Mouse (Mus musculus) intestine, embryonic 16.5 days (tissue): ENCODE results near the gene Mfap3l. TPM values are rescaled to one million over a fixed set of nuclear protein-coding genes. Genes with fewer than 3 reads are reported as not detected.

Source experiments
- ATAC-seq: fragments of 200-750 bp; cut with Nextera tagmentation; 2 replicates; pipeline ENCODE4 v1.8.0; 2017; ENCODE audit warnings: moderate TSS enrichment, moderate library complexity
- H3K27ac ChIP-seq: fragments of 300-500 bp; sonication (generic); 2 replicates; pipeline ENCODE4 v1.5.1; 2014; ENCODE audit warnings: mild to moderate bottlenecking, low read length
- H3K27me3 ChIP-seq: fragments of 300-500 bp; sonication (generic); replicated peaks from 2 replicates; pipeline ENCODE4 v1.6.1; 2014; ENCODE audit warnings: low read length, control low read depth, mixed read lengths; ENCODE audit not compliant: control insufficient read depth, insufficient read depth
- H3K36me3 ChIP-seq: fragments of 300-500 bp; sonication (generic); 2 replicates; pipeline ENCODE4 v1.6.1; 2014; ENCODE audit warnings: low read length, control low read depth; ENCODE audit not compliant: control insufficient read depth, insufficient read depth
- H3K4me1 ChIP-seq: fragments of 300-500 bp; sonication (generic); 2 replicates; pipeline ENCODE4 v1.6.1; 2014; ENCODE audit warnings: low read length, control low read depth, mixed read lengths; ENCODE audit not compliant: control insufficient read depth, insufficient read depth
- H3K4me2 ChIP-seq: fragments of 300-500 bp; sonication (generic); 2 replicates; pipeline ENCODE4 v1.6.1; 2014; ENCODE audit warnings: low read depth, low read length, control low read depth
- H3K4me3 ChIP-seq: fragments of 300-500 bp; sonication (generic); 2 replicates; pipeline ENCODE4 v1.5.1; 2014; ENCODE audit warnings: mild to moderate bottlenecking, low read length
- H3K9ac ChIP-seq: fragments of 300-500 bp; sonication (generic); 2 replicates; pipeline ENCODE4 v1.6.1; 2014; ENCODE audit warnings: low read depth, low read length
- H3K9me3 ChIP-seq: fragments of 300-500 bp; sonication (generic); 2 replicates; pipeline ENCODE4 v1.6.1; 2016; ENCODE audit warnings: low read length, control low read depth; ENCODE audit not compliant: control insufficient read depth
- whole genome bisulfite sequencing: fragments of 180-500 bp; shearing (Covaris S2); extraction: QIAGEN DNeasy Blood & Tissue Kit; methylation state at CpG from one replicate; pipeline ENCODE4 v1.1.7; 2014; 5-methylcytosine and 5-hydroxymethylcytosine counted together
- polyA plus RNA-seq: library from polyadenylated mRNA; unstranded; fragments of >200 nt; fragmentation: Nextera tagmentation; extraction: Ambion mirVana; gene quantifications from 2 replicates; pipeline ENCODE4 v1.2.1, GENCODE M21; 2015

Gene Mfap3l
- polyA plus RNA-seq, 1 experiment from 2014 or later = 0.78 TPM

DNA sequence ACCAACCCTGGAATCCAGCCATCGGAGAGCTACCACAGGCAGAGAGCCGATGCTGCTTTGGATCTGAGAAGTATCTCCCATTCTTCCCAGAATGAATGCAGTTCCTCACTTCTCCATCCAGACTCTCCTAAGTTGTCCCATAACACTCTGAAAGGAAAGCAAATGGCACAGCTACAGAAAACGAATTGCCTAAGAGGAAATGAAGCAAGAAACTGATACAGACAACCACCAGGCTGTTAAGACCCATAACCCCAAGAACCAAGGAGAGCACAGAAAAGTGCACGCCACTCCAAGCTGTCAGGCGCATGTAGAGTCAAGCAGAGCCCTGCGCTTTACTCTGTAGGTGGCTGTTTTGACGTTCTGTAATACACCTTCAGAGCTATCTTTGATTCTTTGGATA lies 7.9 kb upstream of the Mfap3l start:
- Histone ChIP-seq H3K27me3 (no peaks in the 10 kb centered on the region), H3K4me1 (no peaks in the 10 kb centered on the region), H3K9me3 (no peaks in the 10 kb centered on the region), H3K4me2 (no peak overlapping the region), H3K4me3 (no peak overlapping the region), H3K9ac (no peak overlapping the region), H3K27ac (no peak overlapping the region), H3K36me3 (no peaks in the 10 kb centered on the region)
- WGBS = 88% methylated on average over 7 of the region's 7 CpGs
- no peak for ATAC-seq

DNA sequence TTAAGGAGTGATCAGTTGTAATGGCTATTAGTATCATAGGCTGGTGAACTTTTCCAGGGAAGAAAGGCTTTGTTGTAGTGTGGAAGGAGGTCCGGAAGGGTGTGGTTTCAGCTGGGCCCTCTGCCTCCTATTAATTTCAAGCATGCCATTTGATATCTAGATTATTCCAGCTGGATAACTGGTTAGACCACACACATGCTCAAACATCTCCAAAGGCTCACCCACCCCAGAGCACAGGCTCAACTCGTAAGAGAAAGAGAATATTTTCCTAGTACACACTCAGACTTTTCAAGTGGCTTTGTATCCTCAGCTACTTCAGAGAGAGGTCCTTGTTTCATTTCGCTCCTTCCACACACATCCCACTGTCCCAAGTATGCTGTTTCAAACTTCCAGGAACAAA lies 4.7 kb upstream of the Mfap3l start:
- ATAC-seq = no peak
- Histone ChIP-seq H3K27ac (no peak overlapping the region), H3K9ac (no peak overlapping the region), H3K4me3 (no peak overlapping the region), H3K4me1 (peaks cover 5% of the 10 kb centered on the region; the same call in 1 of the 2 replicates), H3K4me2 (no peak overlapping the region), H3K9me3 (no peaks in the 10 kb centered on the region), H3K36me3 (no peaks in the 10 kb centered on the region), H3K27me3 (peaks cover 3% of the 10 kb centered on the region; the same call in 1 of the 2 replicates)
- WGBS = 75% methylated on average over 3 of the region's 3 CpGs

DNA sequence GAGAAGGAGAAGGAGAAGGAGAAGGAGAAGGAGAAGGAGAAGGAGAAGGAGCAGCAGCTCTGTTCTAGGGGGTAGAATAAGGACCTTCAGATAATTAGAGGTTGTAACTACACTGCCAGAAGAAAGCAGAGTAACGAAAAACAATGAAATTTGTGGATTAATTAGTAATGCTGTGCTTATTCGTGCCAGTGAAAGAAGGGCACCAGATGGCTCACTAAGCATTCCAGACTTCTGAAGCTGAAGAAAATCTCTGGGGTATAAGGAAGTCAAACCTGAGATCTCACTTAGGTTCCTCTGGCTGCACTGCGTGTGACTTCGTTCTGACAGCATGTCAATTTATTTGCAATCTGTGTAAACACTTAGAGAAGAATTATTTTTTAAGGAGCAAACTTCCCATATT lies 3.6 kb upstream of the Mfap3l start:
- Histone ChIP-seq H3K4me2 (no peak overlapping the region), H3K4me3 (no peak overlapping the region), H3K9me3 (no peaks in the 10 kb centered on the region), H3K4me1 (peaks cover 7% of the 10 kb centered on the region), H3K36me3 (no peaks in the 10 kb centered on the region), H3K27ac (no peak overlapping the region), H3K27me3 (peaks cover 3% of the 10 kb centered on the region; the same call in 1 of the 2 replicates), H3K9ac (no peak overlapping the region)
- WGBS = 73% methylated on average over 4 of the region's 4 CpGs
- no peak for ATAC-seq

DNA sequence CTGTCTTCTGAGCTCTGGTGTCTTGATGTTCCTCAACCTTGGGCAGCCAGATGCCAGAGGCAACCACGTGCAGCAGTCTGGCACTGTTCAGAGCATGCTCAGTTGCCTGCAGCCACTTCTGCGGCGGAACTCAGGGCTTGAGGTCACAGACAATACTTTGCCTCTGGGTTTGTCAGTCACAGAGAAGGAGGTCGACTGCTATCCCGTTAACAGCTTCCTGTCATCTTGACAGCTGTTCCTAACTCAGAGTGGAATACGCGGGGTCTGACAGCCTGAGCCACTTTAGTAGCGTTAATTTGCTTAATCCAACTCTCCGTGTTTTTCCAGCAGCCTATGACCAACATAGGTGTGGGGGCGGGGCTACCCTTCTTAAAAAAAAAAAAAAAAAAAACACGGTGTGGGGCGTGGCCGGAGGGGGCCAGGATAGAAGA lies 1.1 kb upstream of the Mfap3l start:
- peaks cover 3% of the 10 kb centered on the region; the same call in 1 of the 2 replicates for H3K27me3 ChIP-seq
- H3K4me3 ChIP-seq = peak overlapping the region; percentile 42
- peak overlapping the region; percentile 46 for H3K9ac ChIP-seq
- H3K4me2 ChIP-seq = peak overlapping the region; percentile 65
- WGBS = under 1% methylated on average over 13 of the region's 13 CpGs
- no peak overlapping the region for H3K27ac ChIP-seq
- peaks cover 7% of the 10 kb centered on the region for H3K4me1 ChIP-seq
- no peaks in the 10 kb centered on the region for H3K9me3 ChIP-seq
- ATAC-seq = peak; percentile 2; the same call in 1 of the 2 replicates
- no peaks in the 10 kb centered on the region for H3K36me3 ChIP-seq

DNA sequence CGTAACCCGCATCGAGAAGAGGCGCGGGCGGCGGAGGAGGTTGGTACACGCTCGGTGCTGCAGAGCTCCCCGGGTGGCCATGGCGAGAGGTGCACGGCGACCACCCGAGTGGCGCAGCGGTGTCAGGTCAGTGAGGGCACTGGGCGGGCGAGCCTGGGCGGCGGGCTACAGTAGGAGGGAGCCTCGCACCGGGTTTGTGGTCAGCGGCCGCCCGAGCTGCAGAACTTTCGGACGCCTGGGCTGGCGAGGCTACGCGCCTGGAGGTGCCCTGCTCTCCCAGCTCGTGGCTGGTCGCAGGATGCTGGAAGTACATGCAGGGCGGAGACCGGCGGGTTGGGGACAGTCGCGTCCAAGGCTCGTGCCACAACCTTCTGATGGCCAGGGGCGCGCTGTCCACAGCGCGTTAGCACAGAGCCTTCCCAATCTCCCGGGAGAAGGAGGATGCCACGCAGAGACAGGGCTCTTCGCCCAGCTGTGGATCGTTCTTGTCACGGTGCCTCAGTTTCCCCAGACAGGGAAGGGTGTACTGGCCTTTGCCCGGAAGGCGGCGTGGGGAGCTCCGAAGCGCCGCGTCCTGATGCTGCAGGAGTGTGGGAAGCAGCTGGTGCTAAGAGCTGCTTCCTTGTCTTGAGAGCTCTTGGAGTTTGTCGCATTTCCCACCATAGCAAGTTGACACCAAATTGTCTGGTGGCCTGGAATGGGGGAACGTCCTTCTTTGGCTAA lies 467 bp downstream of the Mfap3l start:
- under 1% methylated on average over 55 of the region's 56 CpGs for WGBS
- Histone ChIP-seq H3K4me2 (peak overlapping the region; percentile 80), H3K4me1 (peaks cover 7% of the 10 kb centered on the region), H3K27me3 (peaks cover 3% of the 10 kb centered on the region; the same call in 1 of the 2 replicates), H3K9ac (peak overlapping the region; percentile 66), H3K27ac (no peak overlapping the region), H3K36me3 (no peaks in the 10 kb centered on the region), H3K9me3 (no peaks in the 10 kb centered on the region), H3K4me3 (peak overlapping the region; percentile 60)
- ATAC-seq = peak; percentile 76

DNA sequence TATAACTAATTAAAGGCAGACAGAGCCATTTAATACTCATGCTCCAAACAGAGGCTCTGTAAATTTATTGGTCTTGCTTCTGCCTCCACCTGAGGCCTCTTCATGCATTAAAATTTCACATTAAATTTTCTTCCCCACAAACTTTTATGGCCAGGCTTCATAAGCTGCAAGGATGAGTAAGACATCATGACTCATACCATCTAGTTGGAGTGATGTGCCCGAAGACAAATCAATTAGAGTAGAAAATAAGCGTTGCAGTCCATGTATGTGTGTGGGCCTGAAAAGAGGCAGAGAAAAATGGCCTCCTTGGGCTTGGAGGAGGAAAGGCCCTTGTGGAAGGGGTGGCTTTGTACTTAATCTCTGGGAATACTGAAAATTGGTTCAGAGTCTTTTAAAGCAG lies 2.3 kb downstream of the Mfap3l start:
- WGBS = 78% methylated on average over 2 of the region's 2 CpGs
- H3K4me2 ChIP-seq = no peak overlapping the region
- H3K4me1 ChIP-seq = peaks cover 7% of the 10 kb centered on the region
- no peaks in the 10 kb centered on the region for H3K9me3 ChIP-seq
- H3K27me3 ChIP-seq = peaks cover 3% of the 10 kb centered on the region; the same call in 1 of the 2 replicates
- H3K27ac ChIP-seq = no peak overlapping the region
- H3K36me3 ChIP-seq = no peaks in the 10 kb centered on the region
- H3K9ac ChIP-seq = no peak overlapping the region
- no peak overlapping the region for H3K4me3 ChIP-seq
- no peak for ATAC-seq

DNA sequence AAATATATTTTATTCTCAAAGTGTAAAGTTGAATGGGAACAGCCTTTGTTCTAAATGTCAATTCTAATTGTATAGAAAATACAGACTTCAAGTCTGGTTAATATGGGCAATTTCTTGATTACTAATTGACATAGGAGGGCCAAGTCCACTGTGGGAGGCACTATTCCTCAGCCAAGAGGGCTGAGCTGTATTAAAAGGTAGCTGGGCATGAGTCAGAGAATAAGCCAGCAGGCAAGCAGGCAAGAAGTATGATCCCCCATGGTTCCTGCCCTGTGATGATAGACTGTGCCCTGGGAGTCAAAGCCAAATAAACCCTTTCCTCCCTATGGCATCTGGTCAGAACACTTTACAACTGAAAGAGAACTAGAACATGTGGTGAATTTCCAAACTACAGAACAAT lies 3.2 kb downstream of the Mfap3l start:
- Histone ChIP-seq H3K27me3 (0 out of 2 replicates have a peak, but pooled peaks cover 3% of the 10 kb centered on the region), H3K4me1 (peaks cover 7% of the 10 kb centered on the region), H3K9me3 (no peaks in the 10 kb centered on the region), H3K9ac (no peak overlapping the region), H3K4me3 (no peak overlapping the region), H3K4me2 (no peak overlapping the region), H3K27ac (no peak overlapping the region), H3K36me3 (no peaks in the 10 kb centered on the region)
- ATAC-seq = no peak

DNA sequence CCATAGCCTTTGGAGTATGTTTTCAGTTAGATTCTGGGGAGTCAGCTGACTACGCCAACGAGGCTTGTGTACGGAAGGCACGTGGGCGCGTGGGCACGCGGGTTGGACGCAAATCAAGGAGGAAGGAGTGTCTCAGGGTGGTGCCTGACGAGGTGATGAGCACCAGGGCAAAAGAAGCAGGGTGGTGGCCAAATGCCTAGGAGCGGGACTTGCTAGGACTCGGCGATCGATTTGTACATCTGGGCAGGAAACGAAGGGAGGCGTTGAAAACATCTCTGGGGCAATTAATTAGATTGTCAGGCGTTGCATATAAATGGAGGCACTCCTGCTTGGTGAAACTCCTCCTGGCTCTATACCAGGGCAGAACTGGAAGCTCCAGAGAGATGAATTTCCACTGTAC lies 7.4 kb downstream of the Mfap3l start:
- no peak overlapping the region for H3K4me3 ChIP-seq
- H3K9me3 ChIP-seq = no peaks in the 10 kb centered on the region
- no peak overlapping the region for H3K4me2 ChIP-seq
- no peaks in the 10 kb centered on the region for H3K27me3 ChIP-seq
- H3K27ac ChIP-seq = no peak overlapping the region
- H3K9ac ChIP-seq = no peak overlapping the region
- ATAC-seq = no peak
- WGBS = 88% methylated on average over 17 of the region's 17 CpGs
- H3K36me3 ChIP-seq = no peaks in the 10 kb centered on the region
- no peaks in the 10 kb centered on the region for H3K4me1 ChIP-seq

DNA sequence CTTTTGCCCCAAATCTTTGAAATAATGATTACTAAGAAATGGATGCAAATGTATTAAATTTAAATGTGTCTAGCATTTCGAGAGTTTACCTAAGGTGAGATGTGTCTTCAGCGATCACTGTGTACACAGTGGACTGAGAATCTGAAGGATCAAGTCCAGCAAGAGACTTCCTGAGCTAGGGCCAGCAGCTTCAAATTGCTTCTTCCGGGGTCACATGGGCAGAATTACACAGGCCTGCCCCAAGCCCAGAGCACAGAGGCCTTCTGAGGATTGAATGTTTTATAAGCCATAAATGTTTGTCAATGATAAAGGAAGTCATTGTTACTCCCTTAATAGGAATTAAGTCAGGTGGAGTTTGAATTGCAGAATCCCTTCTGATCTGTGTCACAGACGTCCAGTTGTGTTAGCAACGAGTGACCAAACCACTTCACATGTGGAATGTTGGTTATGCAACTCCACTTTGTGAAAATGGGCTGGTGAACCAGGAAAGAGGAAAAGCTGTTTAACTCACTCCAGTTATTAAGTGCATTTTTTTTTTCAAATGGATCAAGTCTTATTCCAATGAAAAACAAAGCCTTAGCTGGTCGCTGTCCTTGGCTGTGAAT lies 10.9 kb downstream of the Mfap3l start:
- H3K9ac ChIP-seq = no peak overlapping the region
- no peak overlapping the region for H3K4me2 ChIP-seq
- H3K9me3 ChIP-seq = no peaks in the 10 kb centered on the region
- no peaks in the 10 kb centered on the region for H3K36me3 ChIP-seq
- no peak overlapping the region for H3K27ac ChIP-seq
- peak; percentile 71; the same call in 1 of the 2 replicates for ATAC-seq
- H3K27me3 ChIP-seq = no peaks in the 10 kb centered on the region
- H3K4me3 ChIP-seq = no peak overlapping the region
- H3K4me1 ChIP-seq = no peaks in the 10 kb centered on the region
- WGBS = 67% methylated on average over 6 of the region's 6 CpGs
